Mouse (Mus musculus) megakaryocyte, adult 5-6 weeks (primary cell): ENCODE measurements around the gene Krtap2-4. TPM values are rescaled to one million over a fixed set of nuclear protein-coding genes. Genes with fewer than 3 reads are reported as not detected.

Source experiments
- ATAC-seq: 2 replicates; pipeline ENCODE4 v1.8.0; 2016; ENCODE audit warnings: mild to moderate bottlenecking, inconsistent platforms; ENCODE audit not compliant: poor library complexity, severe bottlenecking
- total RNA-seq, 2 experiments: library from RNA; stranded (forward) in 1 of 2; stranded (reverse) in 1 of 2; fragments of 153-499, 151-499 nt in 1 of 2; fragments of 221-1000, 200-1000 nt in 1 of 2; gene quantifications; 2 replicates each; pipeline versions ENCODE4 v1.2.3 to v1.2.4; 2015 to 2017

Krtap2-4 gene
- total RNA-seq, 2 experiments from 2014 or later: not detected

DNA sequence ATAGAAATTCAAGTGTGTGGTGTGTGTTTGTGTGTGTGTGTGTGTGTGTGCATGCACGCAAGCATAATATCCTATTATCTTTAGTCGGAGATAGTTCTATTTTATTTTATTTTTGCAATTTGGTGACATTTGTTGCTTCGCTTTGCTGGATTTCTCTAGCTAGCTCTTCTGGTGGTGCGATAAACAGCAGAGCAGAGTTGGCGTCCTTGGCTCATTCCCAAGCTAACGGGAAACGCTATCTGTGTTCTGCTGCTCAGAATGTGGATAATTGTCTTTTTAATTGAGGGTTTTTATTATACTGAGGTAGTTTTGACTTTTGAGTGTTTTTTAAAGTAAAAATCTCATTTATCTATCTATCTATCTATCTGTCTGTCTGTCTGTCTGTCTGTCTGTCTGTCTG lies 29.6 kb downstream of the Krtap2-4 start:
- no peak for ATAC-seq

DNA sequence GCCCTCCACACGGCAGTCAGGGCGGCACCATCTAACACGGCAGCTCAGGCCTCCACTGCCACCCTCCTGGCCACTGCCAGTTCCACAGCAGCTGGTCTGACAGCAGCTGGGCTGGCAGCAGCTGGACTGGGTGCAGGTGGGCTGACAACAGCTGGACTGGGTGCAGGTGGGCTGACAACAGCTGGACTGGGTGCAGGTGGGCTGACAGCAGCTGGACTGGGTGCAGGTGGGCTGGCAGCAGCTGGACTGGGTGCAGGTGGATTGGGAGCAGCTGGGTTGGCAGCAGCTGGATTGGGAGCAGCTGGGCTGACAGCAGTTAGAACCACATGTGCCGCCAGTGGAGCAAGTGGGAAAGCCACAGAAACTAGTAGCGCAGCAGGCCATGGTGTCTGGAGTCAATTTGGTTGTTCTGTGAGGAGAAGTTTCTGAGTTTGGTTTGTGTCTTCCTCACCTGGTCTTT lies 31.4 kb downstream of the Krtap2-4 start, which contains the start of gene Krtap1-4:
Gene Krtap1-4 (minus strand): TSS at position 410 of the 460 bp plus-strand sequence.
- no peak for ATAC-seq

DNA sequence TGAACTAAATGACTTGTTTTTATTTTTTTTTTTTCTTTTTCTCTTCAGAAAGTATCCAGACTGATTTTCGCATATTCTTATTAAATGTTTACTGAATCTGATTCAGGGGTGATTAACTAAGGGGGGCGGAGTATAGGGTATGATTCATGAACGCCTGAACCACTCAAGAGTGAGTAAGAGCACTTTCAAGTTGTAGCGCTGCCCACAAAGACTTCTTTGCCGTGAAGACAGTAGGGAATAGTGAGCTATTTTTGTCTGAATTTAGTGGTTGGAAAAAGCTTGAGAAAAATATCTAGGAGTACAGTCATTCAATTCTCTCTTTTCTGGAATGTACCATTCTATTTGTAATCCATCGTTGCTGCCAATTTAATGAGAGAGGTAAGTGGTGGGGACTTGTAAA lies 33.1 kb downstream of the Krtap2-4 start:
- ATAC-seq: no peak

DNA sequence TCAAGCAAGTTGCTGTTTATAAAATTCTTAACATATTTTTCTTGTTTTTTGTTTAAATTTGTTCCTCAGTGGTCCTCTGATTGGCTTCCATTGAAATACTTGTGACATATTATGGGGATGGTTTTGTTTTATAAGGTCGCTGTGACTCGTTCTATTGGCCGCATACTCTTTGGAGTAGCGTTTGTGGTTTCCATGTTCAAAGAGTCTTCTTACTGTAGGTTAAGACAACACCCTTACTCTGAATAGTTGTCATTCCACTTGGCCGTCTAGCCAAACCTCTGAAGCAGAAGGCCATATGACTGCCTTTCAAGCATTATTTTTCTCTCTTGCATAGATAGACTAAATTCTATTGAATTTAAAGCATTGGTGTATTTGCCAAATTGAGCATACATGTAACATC lies 33.6 kb downstream of the Krtap2-4 start:
- ATAC-seq: no peak

DNA sequence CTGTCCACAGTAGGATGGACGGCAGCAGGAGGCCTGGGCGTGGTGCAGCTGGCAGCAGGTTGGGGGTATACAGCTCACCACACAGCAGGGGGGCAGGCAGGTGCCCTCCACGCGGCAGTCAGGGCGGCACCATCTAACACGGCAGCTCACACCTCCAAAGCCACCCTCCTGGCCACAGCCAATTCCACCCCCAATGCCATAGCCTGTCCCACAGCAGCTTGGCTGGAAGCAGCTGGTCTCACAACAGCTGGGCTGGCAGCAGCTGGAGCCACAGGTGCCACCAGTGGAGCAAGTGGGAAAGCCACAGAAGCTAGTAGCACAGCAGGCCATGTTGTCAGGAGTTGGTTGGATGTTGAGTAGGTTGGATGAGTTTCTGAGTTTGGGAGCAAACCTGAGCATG lies 34.0 kb downstream of the Krtap2-4 start, which contains the start of gene Krtap1-5:
Gene Krtap1-5 (minus strand): TSS at position 381 of the 400 bp plus-strand sequence.
- ATAC-seq: no peak

DNA sequence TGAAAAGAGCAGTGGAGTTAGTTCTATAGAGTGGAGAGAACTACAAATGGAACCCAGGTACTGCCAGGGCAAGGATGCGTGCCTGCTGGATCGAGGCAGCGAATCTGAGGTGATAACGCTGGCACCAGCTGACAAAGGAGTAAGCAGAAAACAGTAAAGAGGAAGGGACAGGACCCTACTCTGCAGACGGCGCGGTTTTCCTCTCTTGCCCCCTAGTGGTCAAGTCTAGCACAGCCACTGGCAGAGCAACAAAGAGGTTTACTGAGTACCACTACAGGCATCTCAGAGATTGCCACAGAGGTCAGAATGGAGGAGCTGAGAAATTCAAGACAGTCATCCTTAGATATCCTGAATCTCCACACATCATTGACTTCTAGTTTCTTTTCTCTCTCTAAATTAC lies 40.5 kb downstream of the Krtap2-4 start:
- peak; percentile 82 for ATAC-seq

DNA sequence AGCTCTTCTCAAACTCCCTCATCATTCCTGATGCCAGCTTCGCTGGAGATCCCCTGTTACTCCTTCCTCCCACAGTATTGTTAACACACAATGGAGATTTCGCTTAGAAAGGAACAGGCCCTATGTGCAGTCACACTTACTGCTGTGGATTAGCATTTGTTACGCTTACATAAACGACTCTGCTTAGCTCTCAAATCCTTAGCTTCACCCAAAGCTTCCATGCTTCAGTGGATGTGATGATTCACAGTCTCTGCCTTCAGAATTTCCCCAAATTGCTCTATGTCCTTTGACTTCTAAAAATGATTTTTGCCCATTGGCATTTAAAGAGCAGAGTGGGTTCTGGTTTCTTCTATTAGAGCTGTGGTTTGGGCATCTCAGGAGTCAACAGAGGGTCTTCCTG lies 41.5 kb downstream of the Krtap2-4 start:
- ATAC-seq: no peak

DNA sequence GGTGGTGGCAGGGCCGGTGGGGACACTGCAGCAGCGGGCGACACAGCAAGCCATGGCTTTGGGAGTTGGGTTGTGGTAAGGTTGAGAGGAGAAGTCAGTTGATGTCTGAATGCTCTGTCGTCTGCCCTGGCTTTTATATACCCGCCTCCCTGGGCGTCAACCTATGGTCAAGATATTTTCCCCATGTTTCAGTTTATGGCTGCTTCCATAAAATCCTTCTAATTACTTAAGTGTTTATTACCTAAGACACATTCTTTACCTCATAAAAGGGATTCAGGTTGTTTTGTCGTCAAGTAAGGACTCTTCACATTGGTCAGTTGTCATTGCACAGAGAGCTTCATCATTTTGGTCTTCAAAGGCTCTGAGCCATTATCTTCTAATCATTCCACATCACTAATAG lies 48.1 kb downstream of the Krtap2-4 start, which contains the start of gene Krtap3-1:
Gene Krtap3-1 (minus strand): TSS at position 101 of the 400 bp plus-strand sequence.
- ATAC-seq: no peak

Other genes with a start within 250 kb of the Krtap2-4 start
Only the 30 nearest of the 38 such genes appear.
- gene Krt12, start 192.6 kb downstream of the Krtap2-4 start, total RNA-seq (2015): not detected in 2 replicates
- gene Krt12, start 192.6 kb downstream of the Krtap2-4 start, total RNA-seq (2017): not detected in 2 replicates
- not detected in 2 replicates for gene Krt20, start 176.7 kb downstream of the Krtap2-4 start, total RNA-seq (2015)
- not detected in 2 replicates for gene Krt20, start 176.7 kb downstream of the Krtap2-4 start, total RNA-seq (2017)
- gene Krt23, start 121.7 kb downstream of the Krtap2-4 start, total RNA-seq (2015): not detected in 2 replicates
- not detected in 2 replicates for gene Krt23, start 121.7 kb downstream of the Krtap2-4 start, total RNA-seq (2017)
- not detected in 2 replicates for gene Krt39, start 93.5 kb downstream of the Krtap2-4 start, total RNA-seq (2015)
- not detected in 2 replicates for gene Krt39, start 93.5 kb downstream of the Krtap2-4 start, total RNA-seq (2017)
- not detected in 2 replicates for gene Krt40, start 71.7 kb downstream of the Krtap2-4 start, total RNA-seq (2015)
- gene Krt40, start 71.7 kb downstream of the Krtap2-4 start, total RNA-seq (2017): not detected in 2 replicates
- gene Krtap3-3, start 64.0 kb downstream of the Krtap2-4 start, total RNA-seq (2015): not detected in 2 replicates
- not detected in 2 replicates for gene Krtap3-3, start 64.0 kb downstream of the Krtap2-4 start, total RNA-seq (2017)
- not detected in 2 replicates for gene Krtap3-2, start 58.0 kb downstream of the Krtap2-4 start, total RNA-seq (2015)
- not detected in 2 replicates for gene Krtap3-2, start 58.0 kb downstream of the Krtap2-4 start, total RNA-seq (2017)
- gene Gm11939, start 55.4 kb downstream of the Krtap2-4 start, total RNA-seq (2015): not detected in 2 replicates
- not detected in 2 replicates for gene Gm11939, start 55.4 kb downstream of the Krtap2-4 start, total RNA-seq (2017)
- gene Krtap3-1, start 48.2 kb downstream of the Krtap2-4 start, total RNA-seq (2015): not detected in 2 replicates
- not detected in 2 replicates for gene Krtap3-1, start 48.2 kb downstream of the Krtap2-4 start, total RNA-seq (2017)
- not detected in 2 replicates for gene Krtap1-5, start 33.8 kb downstream of the Krtap2-4 start, total RNA-seq (2015)
- not detected in 2 replicates for gene Krtap1-5, start 33.8 kb downstream of the Krtap2-4 start, total RNA-seq (2017)
- gene Krtap1-4, start 31.2 kb downstream of the Krtap2-4 start, total RNA-seq (2015): not detected in 2 replicates
- gene Krtap1-4, start 31.2 kb downstream of the Krtap2-4 start, total RNA-seq (2017): not detected in 2 replicates
- not detected in 2 replicates for gene Krtap1-3, start 23.5 kb downstream of the Krtap2-4 start, total RNA-seq (2015)
- gene Krtap1-3, start 23.5 kb downstream of the Krtap2-4 start, total RNA-seq (2017): not detected in 2 replicates
- gene Krtap9-3, start 16.7 kb downstream of the Krtap2-4 start, total RNA-seq (2015): not detected in 2 replicates
- not detected in 2 replicates for gene Krtap9-3, start 16.7 kb downstream of the Krtap2-4 start, total RNA-seq (2017)
- gene Gm11938, start 11.5 kb downstream of the Krtap2-4 start, total RNA-seq (2015): not detected in 2 replicates
- not detected in 2 replicates for gene Gm11938, start 11.5 kb downstream of the Krtap2-4 start, total RNA-seq (2017)
- not detected in 2 replicates for gene Gm11937, start 4.7 kb downstream of the Krtap2-4 start, total RNA-seq (2015)
- gene Gm11937, start 4.7 kb downstream of the Krtap2-4 start, total RNA-seq (2017): not detected in 2 replicates
- gene Gm11562, start 5.6 kb upstream of the Krtap2-4 start, total RNA-seq (2015): not detected in 2 replicates
- gene Gm11562, start 5.6 kb upstream of the Krtap2-4 start, total RNA-seq (2017): not detected in 2 replicates
- not detected in 2 replicates for gene Krtap4-1, start 13.4 kb upstream of the Krtap2-4 start, total RNA-seq (2015)
- gene Krtap4-1, start 13.4 kb upstream of the Krtap2-4 start, total RNA-seq (2017): not detected in 2 replicates
- gene Krtap4-2, start 20.2 kb upstream of the Krtap2-4 start, total RNA-seq (2015): not detected in 2 replicates
- not detected in 2 replicates for gene Krtap4-2, start 20.2 kb upstream of the Krtap2-4 start, total RNA-seq (2017)
- gene Krtap4-7, start 29.2 kb upstream of the Krtap2-4 start, total RNA-seq (2015): not detected in 2 replicates
- gene Krtap4-7, start 29.2 kb upstream of the Krtap2-4 start, total RNA-seq (2017): not detected in 2 replicates
- not detected in 2 replicates for gene Gm11555, start 35.4 kb upstream of the Krtap2-4 start, total RNA-seq (2015)
- not detected in 2 replicates for gene Gm11555, start 35.4 kb upstream of the Krtap2-4 start, total RNA-seq (2017)
- gene Gm11563, start 44.1 kb upstream of the Krtap2-4 start, total RNA-seq (2015): not detected in 2 replicates
- not detected in 2 replicates for gene Gm11563, start 44.1 kb upstream of the Krtap2-4 start, total RNA-seq (2017)
- not detected in 2 replicates for gene Krtap4-6, start 51.1 kb upstream of the Krtap2-4 start, total RNA-seq (2015)
- not detected in 2 replicates for gene Krtap4-6, start 51.1 kb upstream of the Krtap2-4 start, total RNA-seq (2017)
- not detected in 2 replicates for gene Gm14190, start 75.9 kb upstream of the Krtap2-4 start, total RNA-seq (2015)
- gene Gm14190, start 75.9 kb upstream of the Krtap2-4 start, total RNA-seq (2017): not detected in 2 replicates
- not detected in 2 replicates for gene Gm14180, start 119.4 kb upstream of the Krtap2-4 start, total RNA-seq (2015)
- gene Gm14180, start 119.4 kb upstream of the Krtap2-4 start, total RNA-seq (2017): not detected in 2 replicates
- not detected in 2 replicates for gene Gm11595, start 158.1 kb upstream of the Krtap2-4 start, total RNA-seq (2015)
- not detected in 2 replicates for gene Gm11595, start 158.1 kb upstream of the Krtap2-4 start, total RNA-seq (2017)
- gene Krtap4-8, start 165.9 kb upstream of the Krtap2-4 start, total RNA-seq (2015): not detected in 2 replicates
- gene Krtap4-8, start 165.9 kb upstream of the Krtap2-4 start, total RNA-seq (2017): not detected in 2 replicates
- gene Krtap4-9, start 170.4 kb upstream of the Krtap2-4 start, total RNA-seq (2015): not detected in 2 replicates
- gene Krtap4-9, start 170.4 kb upstream of the Krtap2-4 start, total RNA-seq (2017): not detected in 2 replicates
- not detected in 2 replicates for gene Gm11596, start 178.6 kb upstream of the Krtap2-4 start, total RNA-seq (2015)
- not detected in 2 replicates for gene Gm11596, start 178.6 kb upstream of the Krtap2-4 start, total RNA-seq (2017)
- gene Gm11569, start 184.1 kb upstream of the Krtap2-4 start, total RNA-seq (2015): not detected in 2 replicates
- not detected in 2 replicates for gene Gm11569, start 184.1 kb upstream of the Krtap2-4 start, total RNA-seq (2017)
- gene Gm11554, start 189.6 kb upstream of the Krtap2-4 start, total RNA-seq (2015): not detected in 2 replicates
- gene Gm11554, start 189.6 kb upstream of the Krtap2-4 start, total RNA-seq (2017): not detected in 2 replicates